Mouse (Mus musculus) left cerebral cortex, adult 11 months (tissue): ENCODE data around the gene 5730480H06Rik.

Experiments
- DNase-seq: peaks from one replicate; pipeline ENCODE4 v3.0.0; 2022; ENCODE audit warnings: low spot score

5730480H06Rik gene

DNA sequence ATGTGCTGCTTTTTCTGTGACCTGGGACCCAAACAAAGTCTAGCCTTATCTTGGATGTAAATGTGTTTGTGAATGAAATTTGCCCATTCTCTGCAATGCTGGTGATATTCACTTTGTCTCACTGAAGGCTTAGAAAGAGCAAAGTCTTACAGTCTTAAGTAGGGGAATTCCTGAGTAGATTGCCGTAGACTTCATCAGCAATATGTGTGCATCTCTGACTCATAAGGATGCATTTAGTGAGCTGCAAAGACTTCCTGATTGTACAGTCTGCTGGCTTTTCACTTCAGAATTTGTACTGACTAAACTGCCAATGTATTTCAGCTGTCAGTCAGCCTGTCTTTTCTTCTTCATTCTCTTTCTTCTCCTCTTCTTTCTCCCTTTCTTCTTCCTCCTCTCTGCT lies 94.2 kb downstream of the 5730480H06Rik start:
- no peak for DNase-seq

DNA sequence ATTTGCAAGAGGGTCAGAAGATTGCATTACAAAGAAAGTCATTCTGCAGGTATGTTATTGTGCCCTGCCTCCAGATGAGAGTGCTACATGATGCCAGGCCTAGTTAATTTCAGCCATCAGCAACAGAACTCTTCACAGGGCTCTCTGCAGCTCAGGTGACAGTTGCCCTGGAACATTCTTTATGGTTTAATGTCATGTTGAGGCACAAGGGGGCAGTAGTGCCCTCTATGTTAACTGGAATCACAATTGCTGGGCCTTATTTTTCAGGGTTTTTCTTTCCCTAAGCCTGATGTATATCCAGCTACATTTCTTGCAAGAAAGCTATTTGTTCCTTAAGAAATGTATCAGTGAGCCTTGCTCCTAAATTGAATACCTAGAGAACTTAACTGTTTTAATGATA lies 102.7 kb downstream of the 5730480H06Rik start:
- DNase-seq: no peak

DNA sequence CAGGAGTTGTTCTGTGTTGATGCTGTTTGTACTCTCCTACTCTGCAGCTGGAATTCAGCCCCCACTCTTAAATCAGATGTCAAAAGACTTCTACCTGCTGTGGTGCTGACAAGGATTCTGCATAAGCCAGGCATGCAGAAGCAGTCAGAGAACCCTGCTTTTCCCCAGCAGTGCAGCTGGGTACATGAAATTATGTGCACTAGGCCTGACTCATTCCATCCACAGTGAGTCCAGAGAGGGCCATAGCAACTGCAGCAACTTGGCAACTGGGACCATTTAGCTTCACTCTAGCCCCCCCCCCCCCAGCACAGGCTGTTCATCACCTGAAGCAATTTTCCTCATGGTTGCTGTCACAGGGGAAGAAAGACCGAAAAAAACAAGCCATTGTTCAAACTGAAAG lies 121.1 kb downstream of the 5730480H06Rik start:
- no peak for DNase-seq

DNA sequence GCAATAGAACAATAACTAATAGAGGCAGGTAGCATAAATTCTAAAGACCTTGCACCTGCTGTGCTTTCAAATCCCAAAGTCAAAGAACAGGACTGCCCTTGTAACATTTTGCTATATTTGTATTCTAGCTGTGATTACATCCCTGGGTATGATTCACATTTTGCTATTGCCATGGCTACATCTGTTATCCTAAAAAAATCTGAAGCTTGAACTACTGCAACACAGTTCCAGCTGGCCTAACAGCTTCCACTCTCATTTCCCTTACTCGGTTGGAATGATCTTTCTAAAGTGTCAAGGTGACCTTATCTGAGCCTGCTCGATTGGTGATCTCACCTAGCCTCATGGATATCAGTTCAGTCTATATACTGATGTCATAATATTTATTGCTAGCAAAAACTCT lies 132.5 kb downstream of the 5730480H06Rik start:
- DNase-seq: no peak
